Mouse (Mus musculus): ENCODE measurements around the gene Hykk. TPM values are rescaled to one million over a fixed set of nuclear protein-coding genes. Genes with fewer than 3 reads are reported as not detected.

Hykk gene
- polyA plus RNA-seq, 1 experiment from 2014 or later, result 1.6 TPM

- no peaks in the 10 kb centered on the region for H3K36me3 ChIP-seq (ENCODE audit: control insufficient read depth, insufficient read depth)
- no peak overlapping the region for H3K4me3 ChIP-seq (replicated peaks; ENCODE audit: low read length)
- no peak overlapping the region for H3K9ac ChIP-seq (replicated peaks; ENCODE audit: low read depth, low read length)
- 90% methylated on average over 3 of the region's 3 CpGs for WGBS
- ATAC-seq, result no peak
- no peaks in the 10 kb centered on the region for H3K4me1 ChIP-seq (replicated peaks; ENCODE audit: control insufficient read depth, insufficient read depth, low read length)
- no peak overlapping the region for H3K4me2 ChIP-seq (ENCODE audit: low read length)
- no peaks in the 10 kb centered on the region for H3K9me3 ChIP-seq (ENCODE audit: control insufficient read depth, low read length)
- no peak overlapping the region for H3K27ac ChIP-seq (ENCODE audit: low read length)
- H3K27me3 ChIP-seq (replicated peaks; ENCODE audit: control insufficient read depth, insufficient read depth, low read length), result no peaks in the 10 kb centered on the region
These were observed 78.6 kb downstream of the Hykk start for GRCm38 (mm10) chr9:54995645-54996044.

Other genes with a start within 250 kb of the Hykk start
- 6.5 and 6.9 TPM in 2 replicates for gene Dnaja4, start 218.4 kb upstream of the Hykk start, polyA plus RNA-seq (2015; fragmentation: Nextera tagmentation; extraction: Ambion mirVana)
- gene Wdr61, start 182.8 kb upstream of the Hykk start, polyA plus RNA-seq (2015; fragmentation: Nextera tagmentation; extraction: Ambion mirVana), result 115 and 126 TPM in 2 replicates
- gene Crabp1, start 152.5 kb upstream of the Hykk start, polyA plus RNA-seq (2015; fragmentation: Nextera tagmentation; extraction: Ambion mirVana), result 44.7 and 55.4 TPM in 2 replicates
- gene Ireb2, start 53.5 kb upstream of the Hykk start, polyA plus RNA-seq (2015; fragmentation: Nextera tagmentation; extraction: Ambion mirVana), result 53.5 and 60.9 TPM in 2 replicates
- 287 and 291 TPM in 2 replicates for gene Psma4, start 33.5 kb downstream of the Hykk start, polyA plus RNA-seq (2015; fragmentation: Nextera tagmentation; extraction: Ambion mirVana)
- 0.86 and 1.2 TPM in 2 replicates for gene AY074887, start 33.7 kb downstream of the Hykk start, polyA plus RNA-seq (2015; fragmentation: Nextera tagmentation; extraction: Ambion mirVana)
- gene Chrna5, start 63.6 kb downstream of the Hykk start, polyA plus RNA-seq (2015; fragmentation: Nextera tagmentation; extraction: Ambion mirVana), result 0.85 and 1.2 TPM in 2 replicates
- gene Chrna3, start 109.3 kb downstream of the Hykk start, polyA plus RNA-seq (2015; fragmentation: Nextera tagmentation; extraction: Ambion mirVana), result 3.1 and 5.1 TPM in 2 replicates
- 0.35 and 0.41 TPM in 2 replicates for gene Chrnb4, start 131.5 kb downstream of the Hykk start, polyA plus RNA-seq (2015; fragmentation: Nextera tagmentation; extraction: Ambion mirVana)
- 36.0 and 39.7 TPM in 2 replicates for gene Ube2q2, start 231.6 kb downstream of the Hykk start, polyA plus RNA-seq (2015; fragmentation: Nextera tagmentation; extraction: Ambion mirVana)